Mouse (Mus musculus) stomach, embryonic 14.5 days (tissue): ENCODE measurements around the gene 3110009E18Rik. TPM values are rescaled to one million over a fixed set of nuclear protein-coding genes. Genes with fewer than 3 reads are reported as not detected.

Experiments
- ATAC-seq: fragments of 200-750 bp; cut with Nextera tagmentation; 2 replicates; pipeline ENCODE4 v1.8.0; 2017; ENCODE audit warnings: low read depth, moderate TSS enrichment; ENCODE audit not compliant: insufficient number of reproducible peaks, insufficient read depth, low FRiP score
- H3K27ac ChIP-seq: fragments of 300-500 bp; sonication (generic); 2 replicates; pipeline ENCODE4 v1.5.1; 2014; ENCODE audit warnings: mild to moderate bottlenecking, low read length, moderate library complexity, mixed read lengths
- H3K27me3 ChIP-seq: fragments of 300-500 bp; sonication (generic); 2 replicates; pipeline ENCODE4 v1.6.1; 2014; ENCODE audit warnings: low read length, control low read depth, mixed read lengths; ENCODE audit not compliant: control insufficient read depth, insufficient read depth
- H3K36me3 ChIP-seq: fragments of 300-500 bp; sonication (generic); 2 replicates; pipeline ENCODE4 v1.6.1; 2014; ENCODE audit warnings: mild to moderate bottlenecking, control low read depth, low read length, moderate library complexity, mixed read lengths; ENCODE audit not compliant: control insufficient read depth, insufficient read depth
- H3K4me1 ChIP-seq: fragments of 300-500 bp; sonication (generic); 2 replicates; pipeline ENCODE4 v1.6.1; 2014; ENCODE audit warnings: low read length, control low read depth, mixed read lengths; ENCODE audit not compliant: control insufficient read depth, insufficient read depth
- H3K4me2 ChIP-seq: fragments of 300-500 bp; sonication (generic); replicated peaks from 2 replicates; pipeline ENCODE4 v1.6.1; 2014; ENCODE audit warnings: low read depth, low read length, control low read depth
- H3K4me3 ChIP-seq: fragments of 300-500 bp; sonication (generic); 2 replicates; pipeline ENCODE4 v1.5.1; 2014; ENCODE audit warnings: low read depth, low read length, control low read depth
- H3K9ac ChIP-seq: fragments of 300-500 bp; sonication (generic); replicated peaks from 2 replicates; pipeline ENCODE4 v1.6.1; 2014; ENCODE audit warnings: low read depth, mild to moderate bottlenecking, control low read depth, low read length, moderate library complexity, mixed read lengths
- H3K9me3 ChIP-seq: fragments of 300-500 bp; sonication (generic); 2 replicates; pipeline ENCODE4 v1.6.1; 2016; ENCODE audit warnings: low read depth, low read length, control low read depth; ENCODE audit not compliant: control insufficient read depth
- WGBS: fragments of 180-500 bp; shearing (Covaris S2); extraction: QIAGEN DNeasy Blood & Tissue Kit; methylation state at CpG from one replicate; pipeline ENCODE4 v1.1.7; 2014; 5-methylcytosine and 5-hydroxymethylcytosine counted together
- polyA plus RNA-seq: library from polyadenylated mRNA; unstranded; fragments of >200 nt; fragmentation: Nextera tagmentation; extraction: Ambion mirVana; gene quantifications from 2 replicates; pipeline ENCODE4 v1.2.1, GENCODE M21; 2014

3110009E18Rik gene
- polyA plus RNA-seq, 1 experiment from 2014 or later, result 22.4 TPM

DNA sequence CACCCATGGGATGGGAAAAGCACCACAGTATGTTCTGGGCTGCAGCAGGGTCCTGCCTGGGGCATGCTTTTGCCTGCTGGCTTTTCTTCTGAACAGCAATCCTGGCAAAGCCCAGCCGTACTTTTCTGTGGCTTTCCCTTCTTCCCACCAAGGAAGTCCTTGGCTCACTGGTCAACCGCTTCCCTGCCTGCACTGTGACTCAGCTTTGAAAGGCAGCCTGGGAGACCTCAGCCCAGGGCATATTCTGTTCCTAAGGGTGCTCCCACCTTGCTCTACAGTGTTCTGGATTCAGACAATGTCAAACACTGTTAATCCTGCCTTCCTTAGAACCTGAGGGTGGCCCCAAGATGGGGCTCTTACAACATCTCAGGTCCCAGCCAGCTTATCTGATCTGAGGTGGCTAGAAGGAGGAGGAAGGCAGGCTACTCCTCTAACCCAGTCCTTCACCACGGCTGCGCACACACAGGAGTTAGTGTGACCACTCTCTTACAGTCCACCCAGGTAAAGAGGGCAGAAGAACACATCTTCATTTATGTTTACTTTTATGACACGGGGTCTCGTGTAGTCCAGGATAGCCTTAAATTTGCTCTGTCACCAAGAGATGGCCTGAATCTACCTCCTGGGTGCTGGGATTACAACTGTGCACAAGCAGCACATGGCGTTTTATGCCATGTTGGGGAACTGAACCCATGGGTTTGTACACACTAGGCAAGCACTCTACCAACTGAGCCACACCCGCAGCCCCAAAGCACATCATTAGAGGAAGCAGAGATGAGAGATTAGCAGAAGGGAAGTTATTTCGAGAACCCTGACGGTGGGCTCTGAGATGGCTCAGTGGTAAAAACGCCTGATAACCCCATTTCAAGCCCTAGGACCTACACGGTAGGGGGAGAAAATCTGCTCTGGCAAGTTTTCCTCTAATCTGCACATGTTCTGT lies 8.5 kb upstream of the 3110009E18Rik start:
- H3K36me3 ChIP-seq, result peaks cover 29% of the 10 kb centered on the region
- 0 out of 2 replicates have a peak, but pooled peaks cover 2% of the 10 kb centered on the region for H3K9me3 ChIP-seq
- H3K4me3 ChIP-seq, result no peak overlapping the region
- no peak overlapping the region for H3K9ac ChIP-seq
- no peak for ATAC-seq
- no peaks in the 10 kb centered on the region for H3K4me1 ChIP-seq
- H3K27me3 ChIP-seq, result no peaks in the 10 kb centered on the region
- H3K4me2 ChIP-seq, result no peak overlapping the region
- WGBS, result 85% methylated on average over 12 of the region's 12 CpGs
- no peak overlapping the region for H3K27ac ChIP-seq

DNA sequence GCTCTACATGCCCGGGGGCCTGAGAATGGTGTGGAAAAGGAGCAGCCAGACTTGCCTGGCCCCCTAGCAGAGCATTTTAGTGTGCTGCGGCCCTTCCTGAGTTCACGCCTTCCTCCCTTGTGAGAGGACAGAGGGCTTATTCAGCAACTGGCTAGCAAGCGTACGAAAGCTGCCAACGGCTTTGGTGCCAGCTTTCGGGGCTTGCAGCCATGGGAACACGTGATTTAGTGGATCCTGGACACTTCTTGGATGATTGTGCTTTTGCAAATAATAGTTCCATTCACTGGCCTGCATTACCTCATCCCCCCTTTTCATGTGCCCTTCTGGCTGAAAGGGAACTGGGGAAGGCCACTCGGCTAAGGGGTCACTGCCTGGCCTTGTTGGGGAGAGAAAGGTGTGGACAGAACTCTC lies 5.3 kb upstream of the 3110009E18Rik start:
- no peak for ATAC-seq

DNA sequence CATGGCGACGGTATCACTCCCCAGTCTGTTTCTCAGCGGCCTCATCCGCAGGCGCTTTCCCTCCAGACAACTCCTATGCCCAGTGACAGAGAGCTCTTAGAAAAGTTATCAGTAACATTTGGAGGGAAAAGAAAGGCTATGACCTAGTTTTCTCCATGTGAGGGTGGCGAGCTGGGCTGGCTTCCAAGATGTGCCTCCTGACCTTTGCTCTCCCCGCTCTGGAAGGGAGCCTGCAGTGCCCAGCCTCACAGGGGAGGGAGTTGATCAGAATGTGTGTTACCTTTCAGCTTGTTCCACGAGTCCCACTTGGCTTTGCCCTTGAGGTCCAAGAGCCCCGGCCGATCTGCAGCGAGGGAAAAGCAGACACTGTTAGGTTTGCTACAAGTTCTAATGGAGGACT lies 4.9 kb upstream of the 3110009E18Rik start:
- no peak for ATAC-seq
- Histone ChIP-seq H3K9ac (no peak overlapping the region), H3K9me3 (0 out of 2 replicates have a peak, but pooled peaks cover 2% of the 10 kb centered on the region), H3K36me3 (peaks cover 29% of the 10 kb centered on the region), H3K4me1 (peaks cover 11% of the 10 kb centered on the region), H3K27ac (no peak overlapping the region), H3K4me3 (no peak overlapping the region), H3K4me2 (no peak overlapping the region), H3K27me3 (no peaks in the 10 kb centered on the region)
- WGBS, result 84% methylated on average over 11 of the region's 11 CpGs

More for the DNA sequence above, 5.3 kb upstream of the 3110009E18Rik start:
- 0 out of 2 replicates have a peak, but pooled peaks cover 2% of the 10 kb centered on the region for H3K9me3 ChIP-seq
- peaks cover 29% of the 10 kb centered on the region for H3K36me3 ChIP-seq
- H3K27me3 ChIP-seq, result no peaks in the 10 kb centered on the region
- H3K4me2 ChIP-seq, result no peak overlapping the region
- WGBS, result 77% methylated on average over 9 of the region's 9 CpGs
- no peak overlapping the region for H3K27ac ChIP-seq
- no peak overlapping the region for H3K4me3 ChIP-seq
- H3K4me1 ChIP-seq, result peaks cover 11% of the 10 kb centered on the region
- no peak overlapping the region for H3K9ac ChIP-seq

DNA sequence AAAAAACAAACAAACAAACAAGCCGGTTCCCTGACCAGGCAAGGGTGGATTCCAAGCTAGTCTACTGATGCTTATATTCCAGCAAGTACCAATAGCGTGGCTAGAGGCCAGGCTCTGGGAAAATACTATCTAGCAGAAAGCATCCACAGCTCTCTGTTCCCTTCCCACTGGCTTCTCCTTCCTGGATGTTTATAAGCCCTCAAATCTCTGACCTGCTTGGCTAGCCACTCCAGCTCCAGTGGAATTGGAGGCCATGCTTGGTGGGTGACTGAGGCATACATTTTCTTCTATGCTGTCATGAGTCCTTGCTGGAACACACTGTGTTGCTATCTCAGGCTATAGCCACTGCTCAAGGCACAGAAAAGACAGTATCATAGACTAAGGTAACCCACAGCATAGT lies 2.1 kb upstream of the 3110009E18Rik start:
- ATAC-seq, result no peak
- H3K36me3 ChIP-seq, result peaks cover 20% of the 10 kb centered on the region
- peaks cover 14% of the 10 kb centered on the region for H3K4me1 ChIP-seq
- no peak overlapping the region for H3K27ac ChIP-seq
- H3K4me3 ChIP-seq, result no peak overlapping the region
- H3K4me2 ChIP-seq, result no peak overlapping the region
- H3K9ac ChIP-seq, result no peak overlapping the region
- H3K9me3 ChIP-seq, result 0 out of 2 replicates have a peak, but pooled peaks cover 2% of the 10 kb centered on the region
- WGBS, result 92% methylated on average over 2 of the region's 2 CpGs
- no peaks in the 10 kb centered on the region for H3K27me3 ChIP-seq

DNA sequence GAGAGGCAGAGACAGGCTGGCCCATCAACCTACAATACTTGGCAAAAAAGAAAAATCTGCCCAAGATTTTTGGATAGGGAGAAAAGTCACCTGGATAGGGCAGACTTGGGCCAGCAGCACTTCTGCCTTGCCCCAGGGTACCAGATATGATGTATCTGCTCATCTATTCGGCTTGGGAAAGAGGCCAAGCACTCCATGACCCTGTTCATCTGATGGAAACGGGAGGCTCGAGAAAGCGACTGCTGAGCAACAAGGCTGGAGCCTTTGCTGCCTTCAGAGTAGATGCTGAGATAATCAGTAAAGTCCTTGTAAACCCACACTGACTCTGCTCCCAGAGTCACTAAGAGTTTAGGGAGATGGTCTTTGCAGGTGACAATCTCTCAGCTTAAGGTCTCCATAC lies 1.6 kb upstream of the 3110009E18Rik start:
- no peak overlapping the region for H3K4me3 ChIP-seq
- no peak for ATAC-seq
- peaks cover 14% of the 10 kb centered on the region for H3K4me1 ChIP-seq
- H3K36me3 ChIP-seq, result peaks cover 17% of the 10 kb centered on the region
- no peak overlapping the region for H3K27ac ChIP-seq
- WGBS, result 86% methylated on average over 4 of the region's 4 CpGs
- peak overlapping the region; percentile 73; the same call in 1 of the 2 replicates for H3K4me2 ChIP-seq
- H3K9ac ChIP-seq, result no peak overlapping the region
- H3K9me3 ChIP-seq, result 0 out of 2 replicates have a peak, but pooled peaks cover 2% of the 10 kb centered on the region
- no peaks in the 10 kb centered on the region for H3K27me3 ChIP-seq

DNA sequence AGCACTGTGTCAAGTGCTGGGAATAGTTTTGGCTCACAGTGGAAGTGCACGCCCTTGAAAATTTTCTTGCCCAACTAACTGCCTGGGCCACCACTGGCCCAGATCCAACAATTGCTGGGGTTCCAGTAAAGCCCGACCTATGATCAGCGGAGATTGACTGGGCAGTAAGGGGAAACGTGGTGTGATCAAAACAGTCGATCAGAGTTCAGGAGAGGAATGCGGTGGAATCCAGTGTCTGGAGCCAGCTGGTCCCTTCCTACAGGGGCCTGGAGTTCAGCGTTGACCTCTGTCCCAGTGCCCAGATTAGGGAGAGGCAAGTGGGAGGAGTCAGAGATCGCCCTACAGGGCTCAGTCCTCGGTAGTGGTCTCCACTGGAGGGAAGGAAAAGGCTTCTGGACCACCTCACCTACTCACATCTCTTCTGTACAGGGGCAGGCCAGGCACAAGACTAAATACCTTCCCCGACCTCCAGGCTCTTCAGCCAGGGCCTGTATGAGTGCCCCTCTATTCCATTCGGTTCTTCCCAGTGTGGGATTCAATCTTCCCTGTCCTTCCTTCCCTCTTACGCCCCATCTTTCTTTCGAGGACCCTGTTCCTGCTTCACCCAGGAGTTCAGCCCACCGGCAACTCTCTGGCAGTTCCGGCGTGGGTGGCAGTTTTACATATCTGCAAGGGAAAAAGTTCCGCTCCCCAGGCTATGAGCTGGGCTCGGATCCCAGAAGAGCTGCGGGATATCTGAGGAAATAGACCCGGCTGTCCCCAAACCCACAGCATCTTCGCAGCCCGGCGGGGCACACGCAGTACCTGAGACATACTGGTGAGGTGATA lies 632 bp upstream of the 3110009E18Rik start:
- H3K9me3 ChIP-seq, result no peaks in the 10 kb centered on the region
- peak overlapping the region; percentile 46 for H3K4me3 ChIP-seq
- peak overlapping the region; percentile 84 for H3K27ac ChIP-seq
- peaks cover 8% of the 10 kb centered on the region for H3K36me3 ChIP-seq
- H3K4me2 ChIP-seq, result peak overlapping the region; percentile 73
- no peaks in the 10 kb centered on the region for H3K27me3 ChIP-seq
- peak overlapping the region; percentile 45 for H3K9ac ChIP-seq
- H3K4me1 ChIP-seq, result peaks cover 14% of the 10 kb centered on the region
- peak; percentile 56 for ATAC-seq
- WGBS, result 3% methylated on average over 24 of the region's 24 CpGs

DNA sequence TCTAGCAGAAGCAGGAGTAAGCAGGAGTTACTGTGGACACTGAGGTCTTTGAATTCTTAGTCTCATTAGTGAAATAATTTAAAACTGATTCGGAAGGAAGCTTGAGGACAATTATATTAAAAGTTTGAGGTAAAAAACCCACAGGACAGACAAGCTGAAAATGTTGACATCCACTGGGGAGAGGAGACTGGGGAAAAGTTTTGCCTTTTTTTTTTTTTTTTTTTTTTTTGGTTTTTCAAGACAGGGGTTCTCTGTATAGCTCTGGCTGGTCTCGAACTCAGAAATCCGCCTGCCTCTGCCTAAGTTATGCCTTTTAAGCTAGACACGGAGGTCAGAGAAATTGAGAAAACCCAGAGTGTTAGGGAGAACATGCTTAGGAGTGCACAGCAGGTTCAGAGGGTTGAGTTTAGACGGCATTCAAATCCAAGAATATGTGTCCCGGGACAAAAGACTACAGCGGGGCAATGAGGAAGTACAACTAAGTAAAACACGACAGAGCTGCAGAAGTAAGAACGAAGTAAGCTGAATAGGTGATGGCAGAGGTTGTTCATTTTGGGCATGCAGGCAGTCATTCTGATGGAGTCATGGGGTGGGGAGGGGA lies 1.0 kb downstream of the 3110009E18Rik start:
- Histone ChIP-seq H3K27me3 (no peaks in the 10 kb centered on the region), H3K27ac (peak overlapping the region; percentile 90), H3K36me3 (no peaks in the 10 kb centered on the region), H3K9me3 (no peaks in the 10 kb centered on the region), H3K4me3 (peak overlapping the region; percentile 46), H3K4me2 (peak overlapping the region; percentile 73), H3K4me1 (peaks cover 14% of the 10 kb centered on the region), H3K9ac (peak overlapping the region; percentile 39; the same call in 1 of the 2 replicates)
- WGBS, result 86% methylated on average over 9 of the region's 9 CpGs
- no peak for ATAC-seq
